Mouse (Mus musculus): Measurements from ENCODE around the gene Arap2.

Arap2 gene

GRCm38 (mm10) chr5:62765784-62766701 lies at the start of gene Arap2:
Gene Arap2, minus strand, starts transcription at chr5:62766159.
- peak; percentile 83 for DNase-seq

- DNase-seq: peak; percentile 22
Measured at GRCm38 (mm10) chr5:62815741-62816140, 49.8 kb upstream of the Arap2 start.

GRCm38 (mm10) chr5:62814072-62814414 lies 48.1 kb upstream of the Arap2 start:
- DNase-seq: no peak

DNA sequence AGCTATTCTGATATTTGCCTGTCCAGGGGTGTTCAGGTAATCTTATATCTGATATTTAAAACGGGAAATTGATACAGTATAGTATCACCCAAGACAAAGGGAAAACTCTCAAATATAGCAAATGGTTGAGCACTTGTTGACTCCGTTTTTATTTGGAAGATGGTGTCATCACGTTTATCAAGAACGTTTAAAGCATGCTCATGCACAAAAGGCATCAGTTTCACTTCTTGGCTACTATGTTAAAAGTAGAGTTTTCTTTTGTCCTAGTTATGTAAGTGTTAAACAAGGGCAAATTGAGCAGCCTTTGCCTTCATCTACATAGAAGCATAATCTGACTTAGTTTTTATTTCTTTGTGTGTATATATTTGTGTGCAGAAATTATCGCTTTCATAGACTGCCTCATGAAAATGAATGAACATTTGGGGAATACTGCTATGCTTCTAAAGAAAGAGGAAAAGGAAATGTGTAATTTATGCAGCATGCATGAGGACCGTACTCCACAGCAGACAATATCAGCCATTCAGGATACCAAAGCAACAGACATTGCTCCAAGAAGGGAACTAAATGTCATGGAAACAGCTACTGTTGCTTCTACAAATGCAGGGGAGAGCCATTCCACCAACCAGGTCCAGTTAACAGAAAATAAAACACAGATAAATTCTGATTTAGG lies 47.6 kb upstream of the Arap2 start, which contains the start of gene Dthd1:
TSS of gene Dthd1 (plus strand) at position 422 of the 670 bp plus-strand sequence.
- DNase-seq: no peak

DNA sequence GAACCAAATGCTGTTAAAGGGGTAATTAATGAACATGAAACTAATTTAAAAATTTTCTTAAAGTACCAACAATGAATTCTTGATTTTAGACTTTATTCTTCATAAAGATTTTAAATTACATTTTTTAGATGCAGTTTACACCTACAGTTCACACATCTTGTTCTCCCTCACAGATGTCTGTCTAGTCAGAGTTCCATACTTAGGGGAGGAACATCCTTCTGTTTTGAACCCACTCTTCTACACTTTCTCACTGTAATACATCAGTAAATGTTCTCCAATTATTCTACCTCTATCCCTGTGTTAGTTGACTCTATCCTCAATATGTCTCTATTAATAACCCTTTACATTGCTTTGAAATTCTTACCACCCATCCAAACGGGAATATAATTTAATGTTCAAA lies 26.8 kb upstream of the Arap2 start:
- no peak for DNase-seq

GRCm38 (mm10) chr5:62790921-62791564 lies 25.1 kb upstream of the Arap2 start:
- DNase-seq: peak; percentile 23

DNA sequence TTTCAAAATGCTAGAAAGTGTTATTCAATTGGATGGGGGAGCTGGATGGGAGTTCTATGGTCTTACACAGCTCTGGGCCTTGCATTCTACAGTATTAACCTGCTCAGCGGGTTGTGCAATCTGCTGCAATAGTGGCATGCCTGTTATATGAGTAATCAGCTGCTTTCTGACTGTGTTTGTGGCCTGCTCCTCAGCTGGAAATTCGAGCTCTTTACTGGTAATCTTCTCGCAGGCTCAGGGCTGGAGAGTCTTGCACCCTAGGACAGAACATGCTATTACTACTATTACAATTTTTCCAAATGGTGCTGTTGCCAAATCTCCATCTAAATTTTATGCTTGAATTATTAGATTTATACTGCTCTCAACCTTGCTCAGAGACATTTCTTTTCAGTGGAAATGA lies 20.9 kb upstream of the Arap2 start:
- DNase-seq: no peak

DNA sequence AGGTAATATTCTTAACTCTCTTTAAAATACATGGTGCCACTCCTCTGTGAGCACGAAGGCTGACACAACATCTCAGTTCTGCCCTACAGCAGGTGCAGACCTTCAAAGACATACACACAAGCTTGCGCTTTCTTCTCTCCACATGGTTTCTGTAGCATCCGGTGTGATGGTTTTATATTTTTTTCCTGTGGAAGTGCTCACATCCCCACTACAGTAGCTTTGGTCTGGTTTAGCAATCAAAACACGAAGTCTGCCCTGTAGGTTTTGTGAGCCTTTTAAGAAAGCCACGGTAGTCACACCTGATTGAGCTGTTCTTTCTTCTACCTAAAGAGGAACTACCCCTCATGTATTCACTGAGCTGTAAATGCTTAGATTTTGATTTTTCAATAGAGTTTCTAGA lies 12.7 kb upstream of the Arap2 start:
- DNase-seq: peak; percentile 62

DNA sequence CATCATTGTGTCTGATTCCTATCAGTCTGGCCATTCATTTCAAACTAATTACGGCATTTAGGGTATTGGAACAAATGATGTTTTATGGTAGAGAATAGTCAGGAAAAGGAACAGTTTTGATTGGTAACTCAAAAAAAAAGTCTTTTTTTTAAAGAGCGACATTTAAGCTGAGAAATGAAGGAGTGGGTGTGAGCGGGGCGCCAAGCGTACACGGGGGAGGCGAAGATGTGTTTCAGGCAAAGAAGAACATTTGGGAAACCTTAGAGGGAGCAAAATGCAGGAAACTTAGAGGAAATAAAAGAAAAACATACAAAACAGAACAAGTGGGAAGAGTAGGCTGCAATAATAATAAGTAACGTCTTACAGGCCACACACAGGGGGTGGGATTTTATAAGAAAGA lies 11.8 kb upstream of the Arap2 start:
- DNase-seq: no peak

GRCm38 (mm10) chr5:62771775-62772599 lies 6.0 kb upstream of the Arap2 start:
- DNase-seq: no peak

DNA sequence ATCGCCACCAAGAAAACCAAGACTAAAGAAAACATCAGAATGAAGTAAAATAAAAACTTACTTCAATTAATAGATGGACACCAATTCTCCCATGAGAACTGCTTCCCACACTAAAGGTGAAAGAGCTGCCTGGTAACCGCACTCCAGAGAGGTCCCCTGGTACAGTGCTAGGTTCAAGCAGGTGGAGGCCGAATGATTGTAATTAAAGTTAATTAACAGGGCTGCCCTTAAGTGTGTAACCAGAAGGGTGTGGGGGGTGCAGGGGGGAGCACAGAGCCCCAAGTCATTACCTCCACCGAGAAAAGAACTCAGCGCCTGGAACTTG lies 538 bp downstream of the Arap2 start:
- DNase-seq: no peak

DNA sequence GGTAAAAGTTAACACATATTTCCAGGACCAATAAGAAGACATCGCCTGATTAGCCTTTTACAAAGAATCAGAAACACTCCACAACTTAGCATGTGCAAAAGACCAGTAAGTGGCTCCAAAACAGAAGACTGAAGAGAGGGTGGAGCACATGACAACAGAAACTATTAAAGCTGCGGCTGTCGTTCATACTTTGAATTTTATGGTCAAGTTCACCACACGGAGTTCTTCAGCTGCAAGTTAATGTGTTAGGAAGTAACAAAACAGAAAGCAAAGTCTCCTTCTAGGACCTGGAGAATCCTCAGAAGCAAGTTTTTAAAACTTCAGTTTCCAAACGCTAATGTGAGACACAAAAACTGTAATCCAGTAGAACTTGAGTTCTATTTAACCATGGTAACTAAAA lies 1.8 kb downstream of the Arap2 start:
- DNase-seq: no peak

DNA sequence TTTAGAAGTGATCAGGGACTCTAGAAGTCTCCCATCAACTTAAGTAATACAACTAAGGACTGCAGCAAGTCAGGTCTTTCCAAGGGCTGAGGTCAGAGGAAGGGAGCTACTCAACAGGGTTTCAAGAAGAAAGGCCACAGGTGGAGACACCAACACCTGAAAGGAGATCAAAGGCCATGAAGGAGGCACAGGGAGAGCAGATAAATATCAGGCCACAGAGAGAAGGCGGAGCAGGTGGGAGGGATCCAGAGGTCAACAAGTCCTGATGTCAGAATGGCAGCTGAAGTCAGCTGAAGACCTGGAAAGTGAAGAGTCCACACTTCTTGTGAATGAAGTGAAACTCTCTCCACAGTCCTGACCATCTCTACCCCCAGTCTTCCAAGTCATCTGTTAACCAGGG lies 2.9 kb downstream of the Arap2 start:
- no peak for DNase-seq

- no peak for DNase-seq
Measured at GRCm38 (mm10) chr5:62762298-62762960, 3.5 kb downstream of the Arap2 start.

- DNase-seq: no peak
Measured at GRCm38 (mm10) chr5:62760791-62761504, 5.0 kb downstream of the Arap2 start.

GRCm38 (mm10) chr5:62755808-62756527 lies 10.0 kb downstream of the Arap2 start:
- DNase-seq: no peak

DNA sequence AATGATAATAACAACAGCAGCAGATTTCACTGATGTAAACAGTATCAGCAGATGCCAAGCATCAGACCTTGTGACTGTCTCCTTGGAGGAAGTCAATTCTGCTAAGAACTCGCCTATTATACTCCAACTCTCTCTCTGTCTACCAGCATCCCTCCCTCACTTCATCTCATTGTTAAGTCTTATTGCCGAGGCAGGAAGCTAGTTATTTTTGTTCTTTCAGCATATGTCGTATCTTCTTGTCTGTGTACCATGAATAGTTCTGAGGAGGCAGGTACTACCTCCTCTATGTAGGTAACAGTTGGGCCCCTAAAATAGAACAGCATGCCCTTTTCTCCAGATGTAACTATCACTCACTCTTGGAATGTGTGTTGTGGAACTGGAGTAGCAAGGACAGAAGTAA lies 13.0 kb downstream of the Arap2 start:
- DNase-seq: no peak

GRCm38 (mm10) chr5:62751692-62752091 lies 14.3 kb downstream of the Arap2 start:
- DNase-seq: peak; percentile 39

- no peak for DNase-seq
Measured at GRCm38 (mm10) chr5:62748168-62748567, 17.8 kb downstream of the Arap2 start.

DNA sequence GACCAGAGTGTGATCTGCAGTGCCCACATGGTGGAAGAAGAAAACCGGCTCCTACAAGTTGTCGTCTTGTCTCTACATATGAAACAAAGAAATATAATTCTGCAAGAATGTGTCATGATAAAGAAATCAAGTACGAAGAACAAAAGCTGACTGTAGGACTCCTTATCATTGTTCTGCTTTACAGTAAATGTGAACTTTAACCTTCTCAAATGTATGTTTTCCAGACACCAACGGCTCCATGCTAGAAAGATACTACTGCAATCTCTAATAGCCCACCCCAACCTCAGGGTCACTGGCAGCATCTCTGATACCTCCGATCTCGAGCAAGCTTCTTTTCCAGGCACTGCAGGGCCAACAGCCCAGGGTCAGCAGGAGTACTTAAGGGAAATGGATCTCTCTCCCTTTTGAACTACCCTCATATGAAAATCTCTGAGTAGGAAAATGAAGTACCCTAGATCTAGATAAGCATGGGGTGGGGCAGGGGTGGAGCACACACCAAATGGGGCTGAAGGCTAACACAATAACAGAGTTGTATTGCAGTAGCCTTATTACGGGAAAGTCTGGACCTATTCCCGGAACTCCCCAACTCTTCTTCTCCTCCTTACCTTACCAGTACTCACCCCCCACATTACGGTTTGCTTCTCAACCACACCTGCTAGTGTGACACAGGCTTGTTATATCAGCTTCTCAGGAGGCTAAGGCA lies 22.6 kb downstream of the Arap2 start:
- no peak for DNase-seq

Data from thymus, postnatal 25 days (tissue).